Mouse (Mus musculus) right cerebral cortex, postnatal 10 days (tissue): ENCODE measurements around the gene Gm42688.
A peak's percentile ranks its signal among the peaks of the same experiment; 100 is the strongest.

Source experiments
- DNase-seq, 2 experiments: peaks; one replicate each; pipeline ENCODE4 v3.0.0; 2021; ENCODE audit warnings: low spot score in 2 of 2

Gene Gm42688

GRCm38 (mm10) chr6:83084477-83084876, 16.9 kb upstream of the Gm42688 start:
- no peak for DNase-seq

- no peak for DNase-seq
Measured at GRCm38 (mm10) chr6:83086121-83087035, 15.0 kb upstream of the Gm42688 start, which contains the start of gene Lbx2. Gene Lbx2 (plus strand): TSS chr6:83086367.

DNA sequence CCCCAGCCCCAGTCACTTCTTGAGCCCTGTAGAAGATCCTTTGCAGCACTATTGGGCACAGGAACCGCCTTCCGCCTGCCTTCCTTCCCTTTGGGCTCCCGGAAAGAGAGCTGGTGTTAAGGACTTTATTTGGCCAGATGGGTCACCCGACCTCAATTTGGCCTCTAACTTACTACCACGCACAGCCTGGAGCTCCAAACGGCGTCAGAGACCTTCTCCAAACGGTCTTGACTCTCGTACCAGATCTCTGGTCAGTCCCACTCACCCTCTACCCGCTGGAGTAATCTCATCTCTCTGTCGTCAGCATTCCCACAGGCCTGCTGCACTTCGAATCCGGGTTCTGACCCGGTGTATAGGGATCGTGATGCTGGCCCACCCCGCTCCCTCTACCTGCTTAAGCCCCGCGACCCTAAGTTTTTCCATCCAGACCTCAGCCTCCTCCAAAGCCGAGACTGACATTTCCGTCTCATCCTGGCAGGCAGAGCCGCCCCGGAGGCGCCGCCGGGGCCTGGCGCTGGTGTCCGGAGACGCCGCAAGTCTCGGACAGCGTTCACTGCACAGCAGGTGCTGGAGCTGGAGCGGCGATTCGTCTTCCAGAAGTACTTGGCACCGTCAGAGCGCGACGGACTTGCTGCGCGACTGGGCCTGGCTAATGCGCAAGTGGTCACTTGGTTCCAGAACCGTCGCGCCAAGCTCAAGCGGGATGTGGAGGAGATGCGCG, 14.1 kb upstream of the Gm42688 start:
- DNase-seq, result no peak

GRCm38 (mm10) chr6:83087926-83088260, 13.5 kb upstream of the Gm42688 start:
- DNase-seq, result no peak

DNA sequence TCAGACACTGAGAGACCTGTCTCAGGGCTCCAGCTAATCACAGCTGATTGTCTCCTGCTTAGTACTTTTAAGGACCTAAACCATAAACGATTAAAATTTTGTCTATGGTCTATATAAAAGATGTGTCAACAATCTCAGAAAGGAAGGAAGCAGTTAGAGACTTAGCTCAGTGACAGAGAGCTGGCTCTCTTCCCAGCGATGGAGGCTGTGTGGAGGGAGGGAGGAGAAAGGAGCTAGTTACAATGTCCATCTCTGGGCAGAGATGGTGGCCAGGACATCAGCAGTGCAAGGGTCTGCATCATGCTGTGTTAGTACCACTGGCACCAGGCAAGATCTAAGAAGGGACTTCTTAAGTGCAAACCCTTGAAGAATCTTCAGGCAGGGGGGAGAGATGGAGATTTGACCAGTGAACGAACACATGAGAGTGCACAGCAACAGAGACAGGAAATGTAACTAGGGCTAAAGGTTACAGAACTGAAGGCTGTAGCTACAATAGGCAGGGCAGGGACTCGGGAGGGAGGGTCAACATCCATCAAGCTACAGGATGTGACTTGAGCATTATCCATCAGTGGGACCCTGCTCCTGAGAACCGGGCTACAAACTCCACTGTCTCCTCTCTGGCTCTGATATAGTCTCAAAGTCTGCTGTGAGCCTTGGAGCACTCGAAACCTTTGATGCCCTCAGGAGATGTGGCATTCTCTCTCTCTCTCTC, 8.8 kb upstream of the Gm42688 start:
- DNase-seq, result no peak

DNA sequence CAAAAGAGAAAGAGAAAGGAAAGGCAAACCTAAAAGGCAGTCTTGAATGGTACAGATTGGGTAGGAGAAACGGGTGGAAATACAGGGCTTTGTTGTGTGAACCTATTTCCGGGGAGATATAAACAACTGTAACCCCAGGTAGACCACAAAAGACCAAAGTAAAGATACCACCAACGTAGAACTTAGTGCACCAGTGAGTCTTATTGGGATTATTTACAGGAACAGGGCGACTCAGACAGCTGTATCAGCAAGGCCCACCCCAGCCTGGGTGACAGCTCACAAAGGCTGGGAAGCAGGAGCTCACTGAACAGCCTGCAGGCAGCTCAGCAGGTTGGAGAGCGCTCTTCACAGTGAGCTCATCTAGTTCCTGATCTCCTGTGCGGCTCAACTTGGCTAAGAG, 5.4 kb upstream of the Gm42688 start:
- DNase-seq, result no peak

GRCm38 (mm10) chr6:83098411-83098810, 3.0 kb upstream of the Gm42688 start:
- no peak for DNase-seq

GRCm38 (mm10) chr6:83101688-83102556, 505 bp downstream of the Gm42688 start:
- peak; percentile 69 to 71 for DNase-seq

DNA sequence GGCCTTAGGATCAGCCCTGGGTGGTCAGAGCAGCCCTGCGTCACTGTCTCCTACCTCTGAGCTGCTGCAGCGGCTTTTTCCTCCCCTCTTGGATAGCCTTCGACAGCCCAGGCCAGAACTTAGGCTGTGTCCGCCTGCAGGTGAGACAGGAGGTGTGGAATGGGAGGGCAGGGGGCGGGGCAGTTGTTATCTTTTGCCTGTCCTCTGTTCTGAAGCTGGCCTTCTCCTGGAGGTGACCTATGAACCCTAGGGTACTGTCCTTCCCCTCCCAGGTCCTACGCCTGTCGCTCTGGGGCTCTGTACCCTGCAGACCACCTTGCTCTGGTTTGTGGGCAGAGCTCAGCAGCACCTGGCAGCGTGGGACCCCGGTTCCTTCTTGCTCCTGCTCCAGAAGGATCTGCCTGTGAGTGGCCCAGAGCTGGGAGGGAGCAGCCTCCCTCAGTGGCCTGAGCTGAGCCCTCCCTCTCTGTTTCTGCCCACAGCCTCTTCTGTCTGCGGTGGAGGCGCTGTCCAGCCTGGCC, 1.8 kb downstream of the Gm42688 start:
- DNase-seq, result peak in 1 of 2 experiments; percentile 56

DNA sequence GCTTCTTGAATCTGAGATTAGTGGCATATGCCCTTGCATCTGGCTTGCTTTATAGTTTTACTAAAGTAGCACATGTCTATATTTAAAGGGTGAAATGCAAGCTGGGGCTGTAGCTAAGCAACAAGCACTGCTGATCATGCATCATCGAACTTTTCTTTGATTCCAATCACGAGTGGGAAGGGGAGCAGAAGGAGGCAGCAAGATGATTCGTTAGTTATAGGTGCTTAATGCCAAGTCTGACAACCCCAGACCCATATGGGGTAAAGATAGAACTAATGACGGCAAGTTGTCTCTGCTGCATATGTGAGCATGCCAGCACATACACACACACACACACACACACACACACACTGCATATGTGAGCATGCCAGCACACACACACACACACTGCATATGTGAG, 2.7 kb downstream of the Gm42688 start:
- DNase-seq, result peak; percentile 60 to 84

GRCm38 (mm10) chr6:83107566-83108400, 6.4 kb downstream of the Gm42688 start:
- DNase-seq, result peak; percentile 75 to 76

- peak; percentile 87 for DNase-seq
Measured at GRCm38 (mm10) chr6:83108762-83109668, 7.6 kb downstream of the Gm42688 start, which contains the start of gene Mrpl53. Gene Mrpl53 (plus strand): TSS chr6:83109040.

GRCm38 (mm10) chr6:83111510-83112136, 10.2 kb downstream of the Gm42688 start:
- DNase-seq, result peak in 1 of 2 experiments; percentile 27

DNA sequence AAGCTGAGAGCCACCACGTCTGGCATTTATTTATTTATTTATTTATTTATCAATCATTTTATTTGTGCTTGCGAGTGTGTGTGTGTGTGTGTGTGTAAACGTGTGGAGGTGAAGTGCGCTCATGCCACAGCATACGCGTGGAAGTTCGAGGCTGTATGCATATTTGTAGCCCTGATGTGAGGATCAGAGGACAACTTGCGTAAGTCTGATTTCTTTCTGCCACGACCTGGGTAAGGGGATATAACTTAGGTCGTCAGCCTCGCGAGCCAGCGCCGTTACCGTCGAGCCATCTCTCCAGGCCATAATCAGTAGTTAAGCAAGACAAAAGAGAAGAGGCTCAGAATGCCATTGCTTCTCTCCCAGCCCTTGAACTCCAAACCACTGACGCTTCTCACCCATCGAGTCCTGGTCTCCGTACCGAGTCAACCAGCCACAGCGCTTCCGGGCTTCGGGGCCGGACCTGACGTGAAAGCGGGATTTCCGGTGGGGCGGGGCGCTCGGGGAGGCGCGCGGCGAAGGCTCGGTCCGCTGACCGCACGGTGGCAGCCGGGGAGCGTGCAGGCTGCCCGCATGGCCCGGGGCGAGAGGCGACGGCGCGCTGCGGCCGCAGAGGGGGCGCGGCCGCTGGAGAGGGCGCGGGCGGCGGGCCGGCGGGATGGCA, 13.7 kb downstream of the Gm42688 start, which contains the start of gene Mogs:
Gene Mogs (plus strand): TSS at position 486 of the 661 bp plus-strand sequence.
- DNase-seq, result peak; percentile 94 to 95

DNA sequence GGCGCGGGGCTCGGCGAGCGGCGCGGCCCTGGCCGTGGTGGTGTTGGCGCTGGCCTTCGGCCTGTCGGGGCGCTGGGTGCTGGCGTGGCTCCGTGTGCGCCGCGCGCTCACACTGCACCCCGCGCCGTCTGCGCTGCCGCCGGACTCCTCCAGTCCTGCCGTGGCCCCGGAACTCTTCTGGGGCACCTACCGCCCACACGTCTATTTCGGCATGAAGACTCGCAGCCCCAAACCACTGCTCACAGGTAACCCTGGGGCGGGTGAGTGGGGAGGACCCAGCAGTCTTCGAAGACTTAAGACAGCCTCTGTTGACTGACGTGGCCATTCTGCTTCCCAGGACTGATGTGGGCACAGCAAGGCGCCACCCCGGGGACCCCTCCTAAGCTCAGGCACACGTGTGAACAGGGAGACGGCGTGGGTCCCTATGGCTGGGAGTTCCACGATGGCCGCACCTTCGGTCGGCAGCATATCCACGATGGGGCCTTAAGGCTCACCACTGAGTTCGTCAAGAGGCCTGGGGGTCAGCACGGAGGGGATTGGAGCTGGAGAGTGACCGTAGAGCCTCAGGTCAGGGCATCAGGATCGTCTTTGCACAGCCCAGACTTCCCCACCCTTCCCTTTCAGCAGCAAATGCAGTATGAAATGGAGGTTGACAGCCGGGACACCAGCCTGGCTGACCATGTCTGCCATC, 14.4 kb downstream of the Gm42688 start:
- peak in 1 of 2 experiments; percentile 57 for DNase-seq

DNA sequence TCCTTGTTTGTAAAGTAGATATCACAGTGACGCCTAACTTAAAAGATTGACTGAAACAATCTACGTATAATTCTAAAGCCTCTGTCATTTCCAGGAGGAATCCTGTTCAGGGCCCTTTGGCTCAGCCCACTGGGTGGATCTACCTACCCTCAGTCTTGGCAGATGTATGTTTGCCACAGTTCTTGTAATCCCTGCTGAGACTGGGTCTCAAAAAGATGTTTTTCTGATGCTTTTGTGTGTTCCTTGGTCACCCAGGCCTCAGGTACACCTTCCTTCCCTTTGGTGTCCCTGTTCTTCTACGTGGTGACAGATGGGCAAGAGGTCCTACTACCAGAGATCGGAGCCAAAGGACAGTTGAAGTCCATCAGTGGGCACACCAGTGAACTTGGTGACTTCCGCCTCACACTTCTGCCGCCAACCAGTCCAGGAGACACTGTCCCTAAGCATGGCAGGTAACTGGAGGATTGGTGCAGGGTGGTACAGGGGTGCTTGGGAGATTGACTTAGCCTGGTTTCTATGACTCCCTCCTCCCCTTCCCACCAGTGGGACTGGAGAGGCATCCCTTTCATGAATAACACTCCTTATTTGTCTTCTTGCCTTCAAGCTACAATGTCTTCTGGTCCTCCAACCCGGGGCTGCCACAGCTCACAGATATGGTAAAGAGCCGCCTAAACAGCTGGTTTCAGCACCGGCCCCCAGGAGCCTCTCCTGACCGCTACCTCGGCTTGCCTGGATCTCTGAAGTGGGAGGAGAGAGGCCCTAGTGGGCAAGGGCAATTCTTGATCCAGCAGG, 15.2 kb downstream of the Gm42688 start:
- DNase-seq, result peak in 1 of 2 experiments; percentile 34

- DNase-seq, result peak in 1 of 2 experiments; percentile 35
Measured at GRCm38 (mm10) chr6:83117165-83117438, 15.7 kb downstream of the Gm42688 start.
